Mouse (Mus musculus): Measurements from ENCODE around the gene Nap1l1. TPM values are rescaled to one million over a fixed set of nuclear protein-coding genes. Genes with fewer than 3 reads are reported as not detected.

Nap1l1 gene
- polyA plus RNA-seq, 1 experiment from 2014 or later, result 441 TPM

DNA sequence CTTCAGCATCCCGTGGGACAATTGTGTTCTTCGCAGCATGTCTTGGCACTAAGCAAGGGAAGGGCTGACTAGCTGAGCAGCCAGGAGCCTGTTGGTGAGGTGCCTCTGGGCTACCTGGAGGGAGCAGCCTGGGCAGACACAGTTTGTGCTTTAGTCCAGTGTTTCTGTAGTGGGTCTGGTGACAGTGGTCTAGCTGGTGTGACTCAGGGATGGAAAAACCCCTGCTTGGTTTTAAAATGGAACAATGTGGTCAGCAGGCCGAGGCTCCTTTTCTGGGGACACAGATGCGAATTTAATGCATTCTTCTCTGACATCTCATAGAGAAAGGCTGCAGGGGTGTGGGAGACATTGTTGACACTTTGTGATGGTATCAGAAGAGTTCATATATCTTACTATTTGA is 49.2 kb downstream of the Nap1l1 start:
- ATAC-seq (replicated peaks; ENCODE audit: low FRiP score), result no peak
- no peak for DNase-seq (ENCODE audit: low spot score)
- Histone ChIP-seq H3K4me2 (ENCODE audit: low read depth, low read length, severe bottlenecking) (no peak overlapping the region), H3K27me3 (ENCODE audit: control insufficient read depth, insufficient read depth, low read length) (no peaks in the 10 kb centered on the region), H3K27ac (ENCODE audit: low read depth, low read length) (no peak overlapping the region), H3K4me3 (ENCODE audit: low read depth, low read length) (no peak overlapping the region), H3K4me1 (replicated peaks; ENCODE audit: control insufficient read depth, insufficient read depth, low read length) (no peaks in the 10 kb centered on the region), H3K9ac (ENCODE audit: low read length) (no peak overlapping the region), H3K36me3 (ENCODE audit: control insufficient read depth, insufficient read depth, low read length) (no peaks in the 10 kb centered on the region), H3K9me3 (ENCODE audit: control insufficient read depth, low read length) (no peaks in the 10 kb centered on the region)
- 90% methylated on average over 4 of the region's 4 CpGs for WGBS

DNA sequence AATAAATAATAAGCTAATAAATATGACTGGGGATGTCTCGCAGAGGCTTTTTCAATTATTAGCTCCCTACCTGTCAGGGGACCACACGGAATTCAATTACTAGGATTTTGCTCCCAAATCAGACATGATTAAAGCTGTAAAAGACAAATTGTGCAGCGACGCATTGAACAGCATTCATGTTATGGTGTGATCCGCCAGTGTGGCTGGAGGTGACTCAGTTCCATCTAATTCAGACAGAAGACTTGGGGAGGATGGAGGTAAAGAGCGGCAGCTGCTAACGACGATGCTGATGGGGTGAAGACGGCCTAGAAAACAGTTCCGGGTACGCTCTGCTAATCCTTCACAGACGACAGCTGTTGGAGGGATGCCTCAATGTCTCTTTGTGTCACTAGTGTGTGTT is 50.9 kb downstream of the Nap1l1 start:
- ATAC-seq (replicated peaks; ENCODE audit: low FRiP score) (no peak), DNase-seq (ENCODE audit: low spot score) (no peak)
- Histone ChIP-seq H3K9ac (ENCODE audit: low read length) (no peak overlapping the region), H3K4me1 (replicated peaks; ENCODE audit: control insufficient read depth, insufficient read depth, low read length) (no peaks in the 10 kb centered on the region), H3K9me3 (ENCODE audit: control insufficient read depth, low read length) (no peaks in the 10 kb centered on the region), H3K4me3 (ENCODE audit: low read depth, low read length) (no peak overlapping the region), H3K27ac (ENCODE audit: low read depth, low read length) (no peak overlapping the region), H3K4me2 (ENCODE audit: low read depth, low read length, severe bottlenecking) (no peak overlapping the region), H3K36me3 (ENCODE audit: control insufficient read depth, insufficient read depth, low read length) (no peaks in the 10 kb centered on the region), H3K27me3 (ENCODE audit: control insufficient read depth, insufficient read depth, low read length) (no peaks in the 10 kb centered on the region)
- WGBS, result 48% methylated on average over 12 of the region's 12 CpGs

- ATAC-seq (replicated peaks; ENCODE audit: low FRiP score) (no peak), DNase-seq (ENCODE audit: low spot score) (no peak)
- WGBS, result 88% methylated on average over 5 of the region's 5 CpGs
- Histone ChIP-seq H3K27me3 (ENCODE audit: control insufficient read depth, insufficient read depth, low read length) (no peaks in the 10 kb centered on the region), H3K4me3 (ENCODE audit: low read depth, low read length) (no peak overlapping the region), H3K9ac (ENCODE audit: low read length) (no peak overlapping the region), H3K4me2 (ENCODE audit: low read depth, low read length, severe bottlenecking) (no peak overlapping the region), H3K27ac (ENCODE audit: low read depth, low read length) (no peak overlapping the region), H3K36me3 (ENCODE audit: control insufficient read depth, insufficient read depth, low read length) (no peaks in the 10 kb centered on the region), H3K9me3 (ENCODE audit: control insufficient read depth, low read length) (no peaks in the 10 kb centered on the region), H3K4me1 (replicated peaks; ENCODE audit: control insufficient read depth, insufficient read depth, low read length) (no peaks in the 10 kb centered on the region)
These were observed 54.0 kb downstream of the Nap1l1 start for GRCm38 (mm10) chr10:111527057-111527456.

GRCm38 (mm10) chr10:111527613-111528012 is 54.6 kb downstream of the Nap1l1 start:
- Histone ChIP-seq H3K4me2 (ENCODE audit: low read depth, low read length, severe bottlenecking) (no peak overlapping the region), H3K4me1 (replicated peaks; ENCODE audit: control insufficient read depth, insufficient read depth, low read length) (no peaks in the 10 kb centered on the region), H3K9me3 (ENCODE audit: control insufficient read depth, low read length) (no peaks in the 10 kb centered on the region), H3K9ac (ENCODE audit: low read length) (no peak overlapping the region), H3K36me3 (ENCODE audit: control insufficient read depth, insufficient read depth, low read length) (no peaks in the 10 kb centered on the region), H3K27me3 (ENCODE audit: control insufficient read depth, insufficient read depth, low read length) (no peaks in the 10 kb centered on the region), H3K27ac (ENCODE audit: low read depth, low read length) (no peak overlapping the region), H3K4me3 (ENCODE audit: low read depth, low read length) (no peak overlapping the region)
- ATAC-seq (replicated peaks; ENCODE audit: low FRiP score) (no peak), DNase-seq (ENCODE audit: low spot score) (no peak)
- 91% methylated on average over 7 of the region's 7 CpGs for WGBS

DNA sequence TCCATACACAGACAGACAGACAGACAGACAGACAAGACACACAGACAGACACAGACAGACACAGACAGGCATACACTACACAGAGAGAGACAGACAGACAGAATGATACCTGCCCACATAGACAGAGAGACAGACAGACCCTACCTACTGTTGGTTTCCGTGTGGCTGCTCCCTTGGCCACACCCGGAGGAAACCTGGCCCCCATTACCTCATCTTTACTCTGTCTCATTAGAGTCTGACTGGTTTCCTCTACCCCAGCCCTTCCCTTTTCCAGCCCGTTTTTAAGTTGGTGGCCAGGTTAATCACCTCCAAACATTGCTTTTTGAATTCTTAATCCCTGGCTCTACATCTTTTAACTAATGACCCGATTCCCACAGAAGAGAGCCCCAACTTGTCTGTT is 55.3 kb downstream of the Nap1l1 start:
- Histone ChIP-seq H3K36me3 (ENCODE audit: control insufficient read depth, insufficient read depth, low read length) (no peaks in the 10 kb centered on the region), H3K4me3 (ENCODE audit: low read depth, low read length) (no peak overlapping the region), H3K9me3 (ENCODE audit: control insufficient read depth, low read length) (no peaks in the 10 kb centered on the region), H3K4me1 (replicated peaks; ENCODE audit: control insufficient read depth, insufficient read depth, low read length) (no peaks in the 10 kb centered on the region), H3K27ac (ENCODE audit: low read depth, low read length) (no peak overlapping the region), H3K4me2 (ENCODE audit: low read depth, low read length, severe bottlenecking) (no peak overlapping the region), H3K27me3 (ENCODE audit: control insufficient read depth, insufficient read depth, low read length) (no peaks in the 10 kb centered on the region), H3K9ac (ENCODE audit: low read length) (no peak overlapping the region)
- WGBS, result 68% methylated on average over 4 of the region's 4 CpGs
- DNase-seq (ENCODE audit: low spot score) (no peak), ATAC-seq (replicated peaks; ENCODE audit: low FRiP score) (no peak)

DNA sequence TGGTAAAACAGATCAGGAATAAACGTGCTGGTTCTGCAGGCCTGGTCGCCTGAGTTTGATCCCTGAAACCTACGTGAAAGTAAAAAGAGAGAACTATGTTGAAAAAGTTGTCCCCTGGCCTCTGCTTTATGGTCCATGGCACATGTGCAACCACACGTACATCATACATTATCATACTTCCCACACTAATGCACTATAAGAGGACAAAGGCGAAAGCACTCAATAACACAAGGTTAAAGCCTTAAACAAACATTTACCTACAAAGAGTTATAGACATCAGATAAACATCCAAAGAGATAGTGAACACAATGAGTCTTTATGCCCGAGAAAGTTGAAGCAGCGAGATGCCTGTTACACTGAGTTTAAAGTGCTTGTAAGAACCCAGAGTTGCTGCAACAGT is 57.4 kb downstream of the Nap1l1 start:
- Histone ChIP-seq H3K9ac (ENCODE audit: low read length) (no peak overlapping the region), H3K9me3 (ENCODE audit: control insufficient read depth, low read length) (no peaks in the 10 kb centered on the region), H3K36me3 (ENCODE audit: control insufficient read depth, insufficient read depth, low read length) (no peaks in the 10 kb centered on the region), H3K4me2 (ENCODE audit: low read depth, low read length, severe bottlenecking) (no peak overlapping the region), H3K4me3 (ENCODE audit: low read depth, low read length) (no peak overlapping the region), H3K4me1 (replicated peaks; ENCODE audit: control insufficient read depth, insufficient read depth, low read length) (no peaks in the 10 kb centered on the region), H3K27ac (ENCODE audit: low read depth, low read length) (no peak overlapping the region), H3K27me3 (ENCODE audit: control insufficient read depth, insufficient read depth, low read length) (no peaks in the 10 kb centered on the region; the same call in 1 of the 2 replicates)
- 90% methylated on average over 7 of the region's 7 CpGs for WGBS
- ATAC-seq (replicated peaks; ENCODE audit: low FRiP score) (no peak), DNase-seq (ENCODE audit: low spot score) (no peak)

GRCm38 (mm10) chr10:111534691-111535090 is 61.7 kb downstream of the Nap1l1 start:
- DNase-seq (ENCODE audit: low spot score), result no peak
- H3K4me3 ChIP-seq (ENCODE audit: low read depth, low read length), result no peak overlapping the region
- 83% methylated on average over 8 of the region's 8 CpGs for WGBS
- no peak overlapping the region for H3K9ac ChIP-seq (ENCODE audit: low read length)
- no peaks in the 10 kb centered on the region for H3K9me3 ChIP-seq (ENCODE audit: control insufficient read depth, low read length)
- no peak for ATAC-seq (replicated peaks; ENCODE audit: low FRiP score)
- no peak overlapping the region for H3K27ac ChIP-seq (ENCODE audit: low read depth, low read length)
- H3K4me2 ChIP-seq (ENCODE audit: low read depth, low read length, severe bottlenecking), result no peak overlapping the region
- H3K27me3 ChIP-seq (ENCODE audit: control insufficient read depth, insufficient read depth, low read length), result no peaks in the 10 kb centered on the region; the same call in 1 of the 2 replicates
- H3K4me1 ChIP-seq (replicated peaks; ENCODE audit: control insufficient read depth, insufficient read depth, low read length), result no peaks in the 10 kb centered on the region; the same call in 1 of the 2 replicates
- no peaks in the 10 kb centered on the region for H3K36me3 ChIP-seq (ENCODE audit: control insufficient read depth, insufficient read depth, low read length)

- Histone ChIP-seq H3K36me3 (ENCODE audit: control insufficient read depth, insufficient read depth, low read length) (no peaks in the 10 kb centered on the region), H3K27me3 (ENCODE audit: control insufficient read depth, insufficient read depth, low read length) (no peaks in the 10 kb centered on the region; the same call in 1 of the 2 replicates), H3K4me3 (ENCODE audit: low read depth, low read length) (no peak overlapping the region), H3K9me3 (ENCODE audit: control insufficient read depth, low read length) (no peaks in the 10 kb centered on the region), H3K9ac (ENCODE audit: low read length) (no peak overlapping the region), H3K27ac (ENCODE audit: low read depth, low read length) (no peak overlapping the region), H3K4me1 (replicated peaks; ENCODE audit: control insufficient read depth, insufficient read depth, low read length) (no peaks in the 10 kb centered on the region; the same call in 1 of the 2 replicates), H3K4me2 (ENCODE audit: low read depth, low read length, severe bottlenecking) (no peak overlapping the region)
- no peak for DNase-seq (ENCODE audit: low spot score)
- 90% methylated on average over 19 of the region's 19 CpGs for WGBS
- ATAC-seq (replicated peaks; ENCODE audit: low FRiP score), result no peak
These were observed 64.4 kb downstream of the Nap1l1 start for GRCm38 (mm10) chr10:111537410-111537809.

DNA sequence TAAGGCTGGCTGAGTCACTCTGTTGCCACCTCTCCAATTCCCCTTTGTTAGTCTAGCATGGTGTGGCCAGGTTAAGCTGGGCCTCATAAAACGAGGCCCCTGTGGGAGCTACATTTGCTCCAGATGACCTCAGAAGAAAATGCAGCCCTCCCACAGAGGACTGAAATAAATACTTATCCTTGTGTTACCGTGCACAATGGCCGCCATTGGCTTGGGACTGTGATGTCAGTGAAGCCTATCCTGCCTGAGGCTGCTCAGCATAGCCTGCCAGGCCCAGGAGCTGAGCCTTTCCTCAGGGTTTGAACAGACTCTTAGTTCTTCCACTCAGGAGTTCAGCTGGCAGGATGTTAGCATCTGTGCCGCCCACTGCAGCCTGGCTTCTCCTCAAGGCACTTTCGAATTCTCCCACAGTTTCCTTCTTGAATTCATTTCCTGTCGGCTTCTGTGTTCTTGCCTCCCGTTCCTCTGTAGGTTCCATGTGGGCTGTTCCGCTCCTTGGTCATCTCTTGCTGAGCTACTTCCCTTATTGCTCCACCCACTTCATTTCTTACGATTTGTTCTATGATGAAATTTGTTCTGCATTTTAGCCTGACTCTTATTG is 66.8 kb downstream of the Nap1l1 start:
- 35% methylated on average over 9 of the region's 9 CpGs for WGBS
- H3K9me3 ChIP-seq (ENCODE audit: control insufficient read depth, low read length), result no peaks in the 10 kb centered on the region
- DNase-seq (ENCODE audit: low spot score) (peak; percentile 63), ATAC-seq (replicated peaks; ENCODE audit: low FRiP score) (peak; percentile 72)
- H3K4me1 ChIP-seq (replicated peaks; ENCODE audit: control insufficient read depth, insufficient read depth, low read length), result no peaks in the 10 kb centered on the region; the same call in 1 of the 2 replicates
- no peaks in the 10 kb centered on the region; the same call in 1 of the 2 replicates for H3K27me3 ChIP-seq (ENCODE audit: control insufficient read depth, insufficient read depth, low read length)
- H3K27ac ChIP-seq (ENCODE audit: low read depth, low read length), result no peak overlapping the region
- H3K4me3 ChIP-seq (ENCODE audit: low read depth, low read length), result no peak overlapping the region
- H3K9ac ChIP-seq (ENCODE audit: low read length), result no peak overlapping the region
- no peak overlapping the region for H3K4me2 ChIP-seq (ENCODE audit: low read depth, low read length, severe bottlenecking)
- H3K36me3 ChIP-seq (ENCODE audit: control insufficient read depth, insufficient read depth, low read length), result no peaks in the 10 kb centered on the region
